Mouse (Mus musculus) heart, adult 18-20 months (tissue): Measurements from ENCODE around the gene Rbms3. TPM values are rescaled to one million over a fixed set of nuclear protein-coding genes. Genes with fewer than 3 reads are reported as not detected.

ENCODE experiments used
- DNase-seq, 2 experiments: peaks; one replicate each; pipeline ENCODE4 v3.0.0; 2021 to 2022; ENCODE audit warnings: mixed read lengths in 1 of 2
- total RNA-seq, 2 experiments: library from RNA; stranded (reverse); gene quantifications; 2 replicates each; pipeline ENCODE4 v1.2.3; 2021

Rbms3 gene
- total RNA-seq, 2 experiments from 2014 or later = 7.3 to 9.5 TPM

DNA sequence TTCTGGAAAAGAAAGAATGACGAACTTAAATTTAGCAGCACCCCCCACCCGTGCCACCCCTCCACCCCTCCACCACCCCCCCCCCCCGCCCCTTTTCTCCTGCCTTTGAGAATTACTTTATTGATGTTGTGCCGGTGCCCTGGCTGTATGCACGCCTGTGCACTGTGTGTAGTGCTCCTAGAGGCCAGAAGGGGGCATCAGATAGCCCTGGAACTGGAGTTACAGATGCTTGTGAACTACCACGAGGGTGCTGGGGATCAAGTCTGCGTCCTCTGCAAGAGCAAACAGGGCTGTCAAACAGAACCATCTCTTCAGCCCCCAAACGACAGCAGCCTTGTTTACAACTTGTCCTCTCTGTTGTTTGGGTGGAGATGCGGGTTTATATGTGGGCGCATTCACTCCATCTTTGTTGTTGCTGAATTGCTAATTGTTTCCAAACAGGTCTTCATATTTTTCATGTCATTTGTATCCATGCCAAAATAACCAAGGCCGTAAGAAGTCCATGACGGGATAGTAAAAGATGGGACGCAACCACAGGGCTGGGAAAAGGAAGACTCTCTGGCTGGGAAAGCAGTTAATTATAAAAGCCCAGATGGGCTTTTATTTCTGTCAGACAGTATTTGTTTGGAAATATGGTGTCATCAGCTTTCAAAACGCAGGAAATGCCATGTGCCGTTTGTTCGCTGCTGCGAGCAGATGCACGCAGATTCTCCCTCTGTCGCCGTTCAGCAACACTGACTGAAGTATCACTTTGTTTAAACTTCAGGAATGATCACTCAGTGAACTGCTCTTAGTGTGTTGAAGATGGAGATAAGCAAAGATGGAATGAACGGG, 652.9 kb downstream of the Rbms3 start:
- no peak for DNase-seq

DNA sequence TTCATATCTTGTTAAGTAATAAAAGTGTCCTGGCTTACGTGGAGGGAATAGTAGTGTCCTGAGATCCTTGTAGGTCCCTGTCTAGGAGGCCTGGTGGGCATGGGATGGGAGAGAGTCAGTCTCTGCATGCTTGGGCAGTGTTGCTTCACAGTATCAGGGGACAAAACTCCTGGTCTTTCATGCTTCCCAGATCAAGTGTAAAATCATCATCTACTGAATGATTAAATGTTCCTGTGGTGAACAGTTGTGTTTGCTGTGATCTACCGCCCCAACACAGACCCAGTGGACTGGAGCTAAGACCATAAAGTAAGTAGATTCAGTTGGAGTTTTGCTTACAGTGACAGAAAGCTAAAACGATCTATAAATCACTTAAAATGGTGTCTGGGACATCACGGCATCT, 654.4 kb downstream of the Rbms3 start:
- DNase-seq = no peak

DNA sequence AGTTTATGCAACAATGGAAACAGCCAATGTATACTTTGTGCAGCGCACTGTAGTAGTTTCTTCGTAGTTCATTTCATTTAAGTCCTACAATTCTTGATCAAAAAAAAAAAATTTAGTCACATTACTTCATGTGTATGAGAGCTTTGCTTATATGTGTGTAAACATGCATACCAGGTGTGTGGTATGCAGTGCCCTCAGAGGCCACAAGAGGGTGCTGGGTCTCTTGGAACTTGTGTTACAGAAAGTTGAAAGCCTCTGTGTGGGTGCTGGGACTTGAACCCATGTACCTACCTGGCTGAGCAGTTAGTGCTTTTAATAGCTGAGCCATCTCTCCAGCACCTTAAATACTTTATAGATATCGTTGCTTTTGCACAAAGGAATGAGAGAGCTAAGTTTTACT, 655.6 kb downstream of the Rbms3 start:
- no peak for DNase-seq

DNA sequence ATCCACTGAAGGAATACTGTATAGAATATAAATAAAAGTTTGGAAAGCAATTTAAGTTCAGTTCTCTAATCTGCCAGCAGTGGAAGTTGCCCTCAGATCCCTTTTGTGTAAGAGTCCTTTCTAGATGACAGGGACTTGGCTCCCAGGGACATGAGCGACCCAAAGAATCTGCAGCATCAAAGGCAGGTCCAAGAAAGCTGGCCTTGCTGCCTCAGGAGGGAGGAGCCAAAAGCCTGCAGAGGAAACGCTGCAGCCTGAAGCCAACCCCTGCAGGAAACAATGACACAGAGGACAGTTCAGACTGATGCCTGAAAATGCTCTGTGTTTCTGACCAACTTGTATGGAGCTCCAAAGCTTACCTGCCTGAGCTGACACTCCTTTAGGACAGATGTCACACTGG, 656.1 kb downstream of the Rbms3 start:
- DNase-seq = peak; percentile 23 to 45

DNA sequence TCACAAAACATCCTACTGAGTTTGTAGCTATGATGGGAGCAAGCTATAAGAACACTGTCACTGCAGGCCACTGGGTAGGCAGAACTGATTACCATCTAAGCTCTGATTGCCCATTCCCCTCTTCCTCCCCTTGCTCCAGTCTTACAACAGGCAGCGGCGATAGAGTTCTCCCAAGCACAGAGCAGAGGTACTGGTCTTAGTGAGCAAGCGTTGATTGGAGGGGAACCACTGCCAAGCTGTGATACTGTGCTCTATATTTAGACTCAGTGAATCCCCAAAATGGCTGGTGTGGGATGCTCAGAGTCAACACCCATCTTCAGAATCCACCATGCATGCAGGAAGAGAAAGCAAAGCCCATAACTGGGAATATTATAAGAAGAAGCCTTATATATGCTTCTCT, 662.4 kb downstream of the Rbms3 start:
- no peak for DNase-seq

DNA sequence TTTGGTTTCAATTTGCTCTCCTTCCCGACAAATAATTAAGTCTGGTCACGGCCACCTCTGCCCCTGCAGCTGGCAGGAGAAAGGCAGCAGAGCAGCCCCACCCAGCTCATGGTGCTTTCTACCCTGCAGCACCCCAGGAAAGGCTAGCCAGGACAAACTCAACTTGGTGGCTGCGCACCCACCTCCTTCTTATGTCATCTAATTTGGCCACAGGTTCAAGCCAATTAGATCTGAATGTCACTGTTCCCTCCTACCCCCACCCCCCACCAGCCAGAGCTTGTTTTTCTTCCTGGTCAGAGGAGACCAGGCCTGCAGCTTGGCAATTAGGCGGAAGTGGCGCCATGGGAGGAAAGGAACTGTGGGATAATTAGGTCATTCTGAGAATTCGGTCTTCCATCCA, 664.0 kb downstream of the Rbms3 start:
- no peak for DNase-seq

DNA sequence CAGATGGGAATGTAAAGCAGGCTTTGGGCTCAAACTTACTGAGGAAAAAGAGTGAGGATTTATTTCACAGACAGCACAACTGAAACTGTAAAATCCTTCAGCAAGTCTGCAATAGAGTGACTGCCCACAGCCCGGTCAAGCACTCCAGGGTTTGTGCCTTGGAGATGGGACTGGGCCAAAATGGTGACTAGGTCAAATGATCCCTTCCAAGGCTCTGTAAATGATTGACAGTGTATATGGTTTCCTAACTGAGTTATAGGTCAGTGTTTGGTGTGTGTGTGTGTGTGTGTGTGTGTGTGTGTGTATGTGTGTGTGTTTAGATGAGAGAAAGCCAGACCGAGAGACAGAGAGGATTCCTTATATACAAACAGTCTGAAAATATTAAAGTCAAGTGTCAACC, 673.6 kb downstream of the Rbms3 start:
- DNase-seq = no peak

DNA sequence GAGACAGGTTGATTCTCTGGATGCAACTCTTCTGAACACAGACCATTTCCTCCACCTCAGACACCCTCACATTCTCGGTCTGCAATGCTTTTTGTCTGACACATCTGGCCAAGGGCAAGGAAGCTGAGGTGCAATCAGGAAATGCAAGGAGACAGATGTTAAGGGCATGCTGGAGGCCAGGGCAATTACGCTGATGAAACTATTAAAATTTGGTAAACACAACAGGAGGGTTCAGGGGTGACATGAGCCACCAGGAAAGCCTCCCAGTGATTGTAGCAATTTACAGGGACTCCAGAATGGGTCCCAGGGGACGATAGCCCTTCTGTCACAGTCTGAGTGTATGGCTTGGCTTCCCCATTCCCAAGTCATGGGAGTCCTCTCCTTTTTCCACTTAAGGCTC, 681.5 kb downstream of the Rbms3 start:
- no peak for DNase-seq

DNA sequence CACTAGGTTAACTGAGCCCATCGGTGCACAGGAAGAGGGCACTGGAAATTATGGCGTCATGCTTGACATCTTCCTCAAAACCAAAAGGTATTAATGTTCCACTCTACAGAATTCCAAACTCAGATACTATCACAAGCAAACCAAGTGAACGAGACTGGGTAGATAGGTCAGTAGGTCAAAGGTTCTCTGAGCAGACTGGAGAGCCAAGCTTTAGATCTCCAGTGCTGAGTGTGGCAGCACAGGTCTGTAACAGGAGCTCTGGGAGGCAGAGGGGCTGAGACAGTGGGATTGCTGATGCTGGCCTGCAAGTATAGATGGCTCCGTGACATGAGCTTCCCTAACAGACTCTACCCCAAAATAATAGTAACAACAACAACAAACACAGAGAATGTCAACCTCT, 682.3 kb downstream of the Rbms3 start:
- no peak for DNase-seq

DNA sequence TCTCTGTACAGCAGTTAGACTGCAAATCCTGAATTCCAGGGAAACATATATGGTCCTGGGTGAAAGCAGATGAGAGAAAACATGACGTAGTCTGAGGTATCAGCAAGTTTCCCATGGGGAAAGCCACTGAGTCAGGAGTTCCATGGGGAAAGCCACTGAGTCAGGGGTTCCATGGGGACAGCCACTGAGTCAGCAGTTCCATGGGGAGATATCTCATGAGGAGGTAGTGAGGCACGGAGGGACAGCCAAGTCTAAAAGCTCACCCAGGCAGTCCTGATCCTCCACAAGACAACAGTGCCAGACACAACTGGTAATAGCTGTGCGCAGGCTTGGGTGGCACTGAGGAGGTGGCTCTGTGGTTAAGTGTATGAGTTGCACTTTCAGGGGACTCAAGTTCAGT, 682.9 kb downstream of the Rbms3 start:
- no peak for DNase-seq

DNA sequence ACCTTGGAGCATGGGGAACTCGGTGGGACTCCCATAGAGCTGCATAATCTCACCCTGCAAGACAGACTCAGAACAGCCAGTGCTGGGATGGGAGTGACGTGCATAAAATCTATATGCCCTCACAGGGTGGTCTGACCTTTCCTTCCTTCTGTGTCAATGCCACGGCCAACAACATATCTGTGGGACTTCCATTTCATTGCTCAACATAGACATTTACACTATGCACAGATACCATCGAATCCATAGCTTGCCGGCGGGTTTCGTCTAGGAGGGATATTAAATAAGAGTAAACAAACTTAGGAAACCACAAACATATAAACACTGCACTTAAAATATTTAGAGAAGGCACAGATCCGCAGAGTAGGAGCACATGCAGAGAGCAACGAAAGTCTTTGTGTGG, 684.0 kb downstream of the Rbms3 start:
- no peak for DNase-seq

DNA sequence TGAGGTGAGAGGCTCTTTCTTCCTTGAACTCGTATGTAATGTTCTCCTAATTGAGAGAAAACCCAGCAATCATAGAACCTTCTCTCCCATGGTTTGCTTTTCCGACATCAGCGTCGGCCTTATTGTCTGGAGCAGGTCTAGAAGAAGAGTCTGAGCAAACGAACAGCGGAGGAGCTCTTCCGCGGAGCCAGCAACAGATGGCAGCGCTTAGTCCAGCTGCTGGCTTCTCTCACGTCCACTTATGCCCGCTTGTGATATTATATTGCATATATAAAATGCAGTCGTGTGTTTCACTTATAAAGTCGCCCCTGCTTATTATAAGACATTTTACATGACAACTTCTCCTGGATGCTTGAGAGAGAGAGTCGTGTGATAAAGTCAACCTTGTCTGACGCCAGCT, 685.8 kb downstream of the Rbms3 start:
- no peak for DNase-seq

DNA sequence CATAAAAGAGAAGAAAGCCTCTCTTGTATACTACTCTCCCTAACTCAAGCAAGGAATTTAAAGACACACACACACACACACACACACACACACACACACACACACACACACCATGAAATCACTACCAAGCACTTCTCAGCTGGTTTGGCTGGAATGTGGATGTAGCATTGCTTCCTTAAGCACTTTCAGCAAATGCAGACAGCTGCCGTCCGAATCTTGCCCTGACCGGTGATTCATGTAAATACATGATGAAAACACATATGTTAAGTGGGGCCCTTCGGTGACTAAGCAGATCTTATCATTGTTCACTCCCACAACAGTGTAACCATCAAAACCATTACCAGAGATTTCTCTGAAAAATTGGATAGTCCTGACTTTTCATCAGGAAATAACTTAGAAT, 688.6 kb downstream of the Rbms3 start:
- no peak for DNase-seq

DNA sequence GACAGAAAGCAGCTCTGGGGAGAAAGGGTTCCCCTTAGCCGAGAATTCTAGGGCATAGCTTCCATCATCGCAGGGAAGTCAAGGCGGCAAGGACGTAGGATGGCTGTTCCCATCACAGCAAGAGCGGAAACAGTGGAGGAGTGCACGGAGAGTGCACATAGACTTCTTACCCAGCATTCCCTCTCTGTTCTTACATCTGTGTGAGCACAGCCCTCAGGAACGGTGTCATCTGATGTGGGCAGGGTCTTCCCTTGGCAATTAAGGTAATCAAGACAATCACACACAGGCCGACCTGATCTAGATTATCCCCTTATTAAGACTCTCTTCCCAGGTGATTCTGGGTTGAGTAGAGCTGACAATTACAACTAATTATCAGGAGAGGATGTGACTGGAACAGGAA, 689.0 kb downstream of the Rbms3 start:
- no peak for DNase-seq

DNA sequence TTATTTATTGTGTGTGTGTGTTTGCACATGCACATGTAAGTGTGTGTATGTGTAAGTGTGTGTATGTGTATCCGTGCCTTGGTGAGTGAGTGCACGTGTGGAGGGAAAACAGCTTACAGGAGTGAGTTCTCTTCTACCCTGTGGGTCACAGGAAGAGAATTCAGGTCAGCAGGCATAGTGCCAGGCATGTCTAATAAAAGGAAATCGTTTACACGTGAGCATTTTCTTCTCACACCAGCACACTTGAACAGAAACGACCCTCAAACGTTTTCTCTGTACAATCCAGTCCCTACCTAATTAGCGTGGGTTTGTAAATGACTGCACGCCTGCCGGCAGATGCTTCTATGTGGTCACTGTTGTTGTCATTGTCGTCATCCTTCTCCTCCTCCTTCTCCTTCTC, 701.4 kb downstream of the Rbms3 start:
- DNase-seq = peak in 1 of 2 experiments; percentile 19

DNA sequence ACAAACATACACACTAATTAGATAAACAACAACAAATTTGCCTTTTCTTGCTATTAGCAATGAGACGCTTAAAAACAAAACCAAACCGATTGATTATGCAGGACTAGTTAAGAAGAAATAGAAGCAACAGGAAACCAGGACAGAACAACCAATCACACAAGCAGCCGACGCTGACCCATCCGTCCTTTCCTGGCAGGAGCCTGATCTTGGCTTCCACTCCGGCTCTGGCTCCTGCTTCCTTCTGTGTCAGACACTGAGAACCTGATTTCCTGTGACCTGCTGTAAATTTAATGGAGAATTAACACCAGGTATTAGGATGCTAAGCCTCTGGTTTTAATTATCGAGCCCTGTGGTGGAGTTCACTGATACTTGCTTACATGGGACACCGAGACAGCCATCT, 706.6 kb downstream of the Rbms3 start:
- no peak for DNase-seq

DNA sequence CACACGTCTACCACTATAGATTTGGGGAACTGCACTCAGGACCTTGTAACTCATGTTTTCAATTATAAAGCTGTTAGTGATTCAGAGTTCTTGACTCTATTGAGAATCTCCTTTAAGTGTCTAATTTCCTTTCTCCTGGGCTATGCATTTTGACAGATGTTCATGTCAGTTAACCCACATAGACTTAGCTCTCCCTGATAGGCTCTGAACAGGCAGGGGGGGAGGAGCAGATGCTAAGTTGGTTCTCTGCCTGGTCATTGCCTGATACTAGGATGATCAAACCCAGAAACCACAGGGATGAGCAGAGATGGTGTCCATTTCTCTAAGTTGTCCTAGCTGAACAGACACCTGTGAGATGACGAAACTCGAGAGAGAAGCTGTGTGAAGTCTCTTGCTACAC, 707.2 kb downstream of the Rbms3 start:
- DNase-seq = no peak

DNA sequence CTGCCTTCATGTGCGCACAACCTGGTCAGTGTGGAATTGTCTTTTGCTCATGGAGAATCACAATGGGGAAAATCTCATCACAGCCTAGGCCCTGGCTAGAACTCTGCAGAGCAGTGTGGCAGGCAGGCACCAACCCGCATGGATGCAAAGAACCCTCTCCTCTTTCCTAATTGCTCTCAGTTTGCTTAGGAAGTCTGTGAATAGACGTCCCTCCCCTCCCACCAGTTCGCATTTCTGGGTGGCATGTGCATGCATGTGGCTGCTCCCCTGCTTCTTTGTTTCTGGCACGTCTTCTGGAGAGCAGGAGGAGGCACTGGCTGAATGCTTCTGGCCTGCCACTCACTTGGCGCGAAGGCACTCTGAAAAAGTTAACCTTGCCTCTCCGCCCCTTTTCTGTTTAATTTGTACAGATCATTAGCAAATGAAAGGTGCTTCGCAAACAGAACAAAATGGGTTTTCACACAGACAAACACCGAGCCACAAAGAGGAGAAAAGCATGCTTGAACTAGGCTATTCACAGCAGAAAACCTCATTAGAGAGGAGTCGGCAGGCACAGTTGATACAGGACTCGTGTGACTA, 710.2 kb downstream of the Rbms3 start:
- no peak for DNase-seq

DNA sequence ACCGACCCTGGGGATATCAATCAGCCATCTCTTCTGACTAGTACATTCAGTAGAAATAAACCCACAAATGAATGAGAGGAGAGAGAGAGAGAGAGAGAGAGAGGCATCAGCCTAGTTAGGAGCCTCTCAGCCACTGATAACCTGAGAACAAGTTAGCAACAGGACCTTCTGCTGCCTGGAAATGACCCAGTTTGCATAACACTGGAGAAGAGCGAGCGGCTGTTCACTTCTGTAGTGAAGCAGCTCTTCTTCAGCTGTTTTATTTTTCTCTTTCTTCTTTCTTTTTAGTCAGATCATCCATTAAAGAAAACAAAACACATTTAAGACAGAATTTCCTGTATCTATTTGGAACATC, 717.2 kb downstream of the Rbms3 start:
- no peak for DNase-seq

DNA sequence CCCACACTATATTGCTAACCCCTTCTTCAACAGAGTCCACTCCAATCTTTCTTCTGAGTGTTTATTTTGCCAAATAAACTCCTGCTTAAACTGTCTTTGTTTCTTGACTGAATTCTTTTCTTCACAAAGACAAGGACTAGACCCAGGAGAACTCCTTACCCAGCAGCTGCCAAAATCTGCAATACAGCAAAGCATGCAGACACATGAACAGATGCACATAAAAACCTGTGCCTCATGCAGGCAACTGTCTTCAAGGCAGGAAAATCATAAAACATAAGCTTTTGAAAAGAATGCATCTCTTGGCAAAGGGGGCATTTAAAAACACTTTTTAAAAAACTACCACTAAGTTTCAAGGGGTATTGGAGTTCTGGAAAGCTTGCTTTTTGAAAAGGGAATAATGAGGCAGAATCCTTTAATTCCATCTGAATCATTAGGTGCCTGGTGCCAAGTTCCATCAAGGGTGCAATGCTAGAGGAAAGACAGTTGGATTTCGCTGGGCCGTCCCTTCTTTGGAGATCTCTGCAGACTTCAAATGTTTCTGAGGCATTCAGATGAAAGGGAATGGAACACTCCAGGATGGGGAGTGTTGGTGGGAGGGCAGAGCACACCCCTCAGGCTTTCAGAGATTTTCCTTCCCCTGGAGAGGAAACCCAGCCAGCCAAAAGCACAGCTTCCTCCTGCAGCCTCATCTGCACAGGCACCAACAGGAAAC, 717.8 kb downstream of the Rbms3 start:
- DNase-seq = peak; percentile 26 to 35

DNA sequence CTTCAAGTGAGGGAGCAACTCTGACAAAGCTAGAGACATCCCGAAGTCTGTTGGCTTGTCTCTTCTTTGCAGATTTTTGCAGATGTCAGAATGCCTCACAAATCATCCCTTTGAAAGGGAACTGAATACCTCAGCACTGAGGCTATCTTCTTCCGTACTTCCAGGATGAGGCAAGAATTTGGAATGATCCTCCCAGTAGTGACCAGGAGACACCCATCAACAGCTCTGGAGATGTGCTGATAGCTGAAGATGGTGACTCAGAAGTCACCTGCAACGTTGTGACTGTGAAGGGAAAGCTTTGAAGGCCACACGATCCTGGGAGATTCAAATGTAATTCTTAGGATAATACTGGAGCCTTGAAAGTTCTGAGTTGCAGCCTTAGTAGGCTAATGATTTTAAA, 720.2 kb downstream of the Rbms3 start:
- DNase-seq = peak in 1 of 2 experiments; percentile 35

DNA sequence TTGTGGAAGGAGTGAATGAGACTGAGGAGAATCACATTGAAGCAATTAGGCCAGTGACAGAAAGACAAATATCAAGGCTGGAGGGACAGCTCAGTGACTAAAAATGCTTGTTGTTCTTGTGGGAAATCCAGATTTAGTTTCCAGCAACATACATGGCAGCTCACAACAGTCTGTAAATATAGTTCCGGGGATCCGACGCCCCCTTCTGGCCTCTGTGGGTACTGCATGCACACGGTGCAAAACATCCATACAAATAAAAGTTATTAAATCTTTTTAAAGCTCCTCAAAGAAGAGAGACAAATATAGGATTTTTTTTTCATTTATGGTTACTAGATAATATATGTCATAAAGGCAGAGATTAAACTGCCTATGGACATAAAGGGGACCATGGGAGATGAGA, 722.8 kb downstream of the Rbms3 start:
- DNase-seq = no peak

DNA sequence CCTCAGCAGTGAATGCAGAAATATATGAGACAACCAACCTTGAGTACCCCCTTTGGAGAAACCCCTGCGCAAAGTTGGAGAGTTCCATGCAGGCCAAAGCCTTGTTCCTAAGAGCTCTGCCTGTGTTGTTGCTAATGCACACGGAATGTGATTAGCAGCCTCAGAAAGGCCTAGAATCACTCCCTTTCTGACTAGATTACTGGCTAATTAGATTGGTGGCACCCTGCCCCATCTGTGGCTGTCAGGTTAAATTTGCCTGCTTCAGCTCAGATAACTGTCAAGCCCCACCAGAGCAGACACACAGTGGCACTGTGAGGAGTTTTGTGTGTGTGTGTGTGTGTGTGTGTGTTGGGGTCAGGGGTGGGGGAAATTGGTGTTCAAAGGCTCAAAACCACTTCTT, 724.1 kb downstream of the Rbms3 start:
- no peak for DNase-seq
